Mouse (Mus musculus) gastrocnemius, adult 8-10 months (tissue): Measurements from ENCODE around the gene Plekhf1. TPM values are rescaled to one million over a fixed set of nuclear protein-coding genes. Genes with fewer than 3 reads are reported as not detected.

Source experiments
- DNase-seq, 2 experiments: peaks; one replicate each; pipeline ENCODE4 v3.0.0; 2022; ENCODE audit warnings: low spot score in 2 of 2
- total RNA-seq, 4 experiments: library from RNA; stranded (reverse); gene quantifications; 2 replicates each; pipeline ENCODE4 v1.2.4; 2022

Gene Plekhf1
- total RNA-seq, 4 experiments from 2014 or later = 4.7 to 7.9 (median 6.4) TPM

- DNase-seq = no peak
Measured at GRCm38 (mm10) chr7:38188281-38189075, 39.3 kb downstream of the Plekhf1 start.

GRCm38 (mm10) chr7:38187796-38188195, 40.0 kb downstream of the Plekhf1 start:
- no peak for DNase-seq

- no peak for DNase-seq
Measured at GRCm38 (mm10) chr7:38186861-38187260, 41.0 kb downstream of the Plekhf1 start.

- DNase-seq = no peak
Measured at GRCm38 (mm10) chr7:38184786-38185185, 43.0 kb downstream of the Plekhf1 start.

- DNase-seq = no peak
Measured at GRCm38 (mm10) chr7:38184418-38184745, 43.4 kb downstream of the Plekhf1 start.

- DNase-seq = peak; percentile 66 to 75
Measured at GRCm38 (mm10) chr7:38183709-38184417, 44.0 kb downstream of the Plekhf1 start.

- no peak for DNase-seq
Measured at GRCm38 (mm10) chr7:38182962-38183687, 44.7 kb downstream of the Plekhf1 start, which contains the start of gene 1600014C10Rik. Gene 1600014C10Rik (plus strand): TSS chr7:38183217.

GRCm38 (mm10) chr7:38182596-38182961, 45.2 kb downstream of the Plekhf1 start:
- DNase-seq = peak; percentile 71

GRCm38 (mm10) chr7:38181366-38181765, 46.5 kb downstream of the Plekhf1 start:
- DNase-seq = no peak

GRCm38 (mm10) chr7:38179896-38180295, 47.9 kb downstream of the Plekhf1 start:
- DNase-seq = no peak

GRCm38 (mm10) chr7:38176056-38176455, 51.8 kb downstream of the Plekhf1 start:
- DNase-seq = no peak

- no peak for DNase-seq
Measured at GRCm38 (mm10) chr7:38174321-38175148, 53.3 kb downstream of the Plekhf1 start.

GRCm38 (mm10) chr7:38173871-38174270, 53.9 kb downstream of the Plekhf1 start:
- no peak for DNase-seq

- no peak for DNase-seq
Measured at GRCm38 (mm10) chr7:38167724-38168141, 60.1 kb downstream of the Plekhf1 start.

Other genes starting within 250 kb of the Plekhf1 start
- 10 to 100 TPM; 24.3 to 38.8 (median 31.9) TPM for gene Uri1, start 204.5 kb downstream of the Plekhf1 start, total RNA-seq
- 1 to 10 TPM in 1 of 4 experiments, under 1 TPM in 3; 0.13 to 1.1 (median 0.23) TPM for gene Ccne1, start 120.5 kb downstream of the Plekhf1 start, total RNA-seq
- gene 1600014C10Rik, start 44.8 kb downstream of the Plekhf1 start, total RNA-seq = 10 to 100 TPM; 25.9 to 32.4 (median 27.0) TPM
- 1 to 10 TPM; 6.2 to 7.5 (median 7.3) TPM for gene Pop4, start 43.4 kb upstream of the Plekhf1 start, total RNA-seq